Mouse (Mus musculus): ENCODE data around the gene Tmem156. TPM values are rescaled to one million over a fixed set of nuclear protein-coding genes. Genes with fewer than 3 reads are reported as not detected.
A peak's percentile ranks its signal among the peaks of the same experiment; 100 is the strongest.

The Tmem156 gene
- polyA plus RNA-seq, 1 experiment from 2014 or later: not detected

DNA sequence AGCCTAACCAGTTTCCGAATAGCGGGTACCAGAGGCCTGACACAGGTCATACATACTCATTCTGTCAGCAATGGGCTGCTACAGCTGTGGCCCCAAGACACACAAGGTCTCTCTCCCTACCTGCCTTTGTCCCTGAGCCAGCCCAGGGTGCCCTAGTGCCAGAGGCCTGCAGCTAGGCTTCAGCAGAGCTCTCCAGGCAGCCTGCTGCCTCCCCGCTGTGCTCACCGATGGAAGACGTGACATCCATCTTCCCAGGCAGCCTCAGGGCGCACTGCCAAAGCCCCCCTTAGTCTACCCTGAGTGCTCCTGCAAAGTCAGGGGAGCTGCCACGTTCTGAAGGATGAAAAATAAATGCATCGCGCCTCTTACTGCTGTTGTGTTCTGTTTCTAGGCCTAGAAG lies 63.9 kb downstream of the Tmem156 start:
- ATAC-seq: no peak
- H3K27me3 ChIP-seq: no peaks in the 10 kb centered on the region
- in situ Hi-C loops (cut with MboI; ENCODE audit: low pct_unique_long_range_greater_than_20kb): no loop called here
- DNase-seq (ENCODE audit: low read depth, low spot score): no peak
- POLR2A ChIA-PET: interaction anchor here (0.8 kb wide), 1 partner anchor 17 kb away, joined by 4 read pairs; no protein-coding TSS in a partner anchor
- TF ChIP-seq CTCF (IDR thresholded peaks at IDR 0.05): no peak
- CTCF ChIA-PET: interaction anchor here (0.9 kb wide), 1 partner anchor 8 kb away, joined by 3 read pairs; no protein-coding TSS in a partner anchor

DNA sequence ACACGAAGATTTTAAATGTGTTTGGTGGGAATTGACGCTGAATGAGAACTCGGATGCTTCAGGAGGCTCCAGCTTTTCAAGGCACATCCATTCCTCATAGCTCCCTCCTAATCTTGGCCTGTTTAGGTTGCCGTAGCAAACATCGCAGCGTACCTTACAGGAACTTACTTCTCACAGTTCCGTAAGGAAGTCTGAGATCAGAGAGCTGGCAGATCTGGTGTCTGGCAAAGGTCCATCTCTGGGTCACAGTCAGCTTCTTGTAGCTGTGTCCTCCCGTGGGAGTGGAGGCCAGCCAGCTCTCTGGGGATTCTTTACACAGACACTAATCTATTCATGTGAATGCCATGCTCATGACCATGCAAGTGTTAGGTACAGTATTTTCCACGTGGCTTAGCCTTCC lies 65.2 kb downstream of the Tmem156 start:
- DNase-seq (ENCODE audit: low read depth, low spot score): no peak
- ChIA-PET POLR2A (interaction anchor here (0.5 kb wide), 1 partner anchor 48 kb away, joined by 3 read pairs; no protein-coding TSS in a partner anchor), CTCF (interaction anchor here (1.2 kb wide), 1 partner anchor 41 kb away, joined by 3 read pairs; no protein-coding TSS in a partner anchor)
- TF ChIP-seq CTCF (IDR thresholded peaks at IDR 0.05): no peak
- no peak for ATAC-seq
- in situ Hi-C loops (cut with MboI; ENCODE audit: low pct_unique_long_range_greater_than_20kb): no loop called here
- H3K27me3 ChIP-seq: no peaks in the 10 kb centered on the region

DNA sequence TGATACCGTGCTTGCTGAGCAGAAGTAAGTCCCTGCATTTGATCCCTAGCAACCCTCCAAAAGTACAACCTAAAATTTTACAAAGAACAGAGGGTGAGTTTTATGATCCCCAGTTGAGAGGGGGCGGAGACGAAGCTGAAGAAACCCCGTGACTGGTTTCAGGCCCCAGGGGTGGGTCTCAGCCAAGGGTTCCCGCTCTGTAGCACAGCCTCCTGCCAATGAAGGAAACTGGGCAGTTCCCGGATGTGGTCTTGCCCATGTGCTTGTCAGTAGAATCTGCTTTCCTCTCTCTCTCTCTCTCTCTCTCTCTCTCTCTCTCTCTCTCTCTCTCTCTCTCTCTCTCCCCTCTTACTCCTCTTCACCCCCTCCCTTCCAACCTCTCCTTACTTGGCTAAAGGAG lies 66.0 kb downstream of the Tmem156 start:
- in situ Hi-C loops (cut with MboI; ENCODE audit: low pct_unique_long_range_greater_than_20kb): no loop called here

DNA sequence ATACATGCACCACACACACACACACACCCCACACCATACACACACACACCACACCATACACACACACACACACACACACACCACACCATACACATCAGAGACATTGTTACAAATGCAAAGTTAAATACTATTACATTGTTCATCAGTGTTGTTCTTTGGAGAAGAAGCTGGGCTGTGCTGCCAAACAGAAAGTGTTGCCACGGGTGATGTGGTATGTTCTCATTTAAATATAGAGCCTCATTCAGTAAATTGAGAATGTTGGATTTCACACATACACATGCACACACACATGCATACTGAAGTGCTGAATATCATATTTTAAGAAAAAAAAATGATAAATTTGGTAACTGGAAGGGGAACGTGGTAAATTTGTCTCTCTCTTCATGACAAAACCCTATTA lies 67.3 kb downstream of the Tmem156 start:
- no peaks in the 10 kb centered on the region for H3K27me3 ChIP-seq
- no peak for ATAC-seq
- in situ Hi-C loops (cut with MboI; ENCODE audit: low pct_unique_long_range_greater_than_20kb): no loop called here
- POLR2A ChIA-PET: no interaction called here
- CTCF ChIA-PET: no interaction called here
- no peak for DNase-seq (ENCODE audit: low read depth, low spot score)
- no peak for TF ChIP-seq CTCF (IDR thresholded peaks at IDR 0.05)

More for the DNA sequence above, 66.0 kb downstream of the Tmem156 start:
- ATAC-seq (no peak), DNase-seq (ENCODE audit: low read depth, low spot score) (no peak)
- no peaks in the 10 kb centered on the region for H3K27me3 ChIP-seq
- no peak for TF ChIP-seq CTCF (IDR thresholded peaks at IDR 0.05)
- ChIA-PET CTCF (no interaction called here), POLR2A (interaction anchor here (0.7 kb wide), 1 partner anchor 10 kb away, joined by 3 read pairs; no protein-coding TSS in a partner anchor)

DNA sequence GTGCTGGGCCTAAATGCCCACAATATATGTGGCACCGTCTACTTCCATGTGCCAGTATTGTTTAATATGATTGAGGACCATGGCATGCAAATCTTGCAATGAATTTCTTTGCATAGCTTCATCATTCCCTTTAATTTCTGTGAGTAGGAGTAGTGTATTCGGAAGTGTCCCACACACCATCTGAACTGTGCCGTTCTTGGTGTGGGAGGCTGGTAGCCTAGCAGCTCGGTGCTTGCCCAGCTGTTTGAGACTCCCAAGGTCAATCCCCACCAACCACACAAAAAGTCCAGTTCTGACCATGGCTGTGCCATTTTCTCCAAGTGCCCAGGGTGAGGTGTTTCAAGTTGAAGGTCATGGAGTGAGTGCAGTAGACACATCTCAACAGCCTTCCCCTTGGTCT lies 69.9 kb downstream of the Tmem156 start:
- H3K27me3 ChIP-seq: no peaks in the 10 kb centered on the region
- DNase-seq (ENCODE audit: low read depth, low spot score): no peak
- no peak for ATAC-seq
- TF ChIP-seq CTCF (IDR thresholded peaks at IDR 0.05): no peak
- ChIA-PET POLR2A (no interaction called here), CTCF (no interaction called here)
- in situ Hi-C loops (cut with MboI; ENCODE audit: low pct_unique_long_range_greater_than_20kb): no loop called here

DNA sequence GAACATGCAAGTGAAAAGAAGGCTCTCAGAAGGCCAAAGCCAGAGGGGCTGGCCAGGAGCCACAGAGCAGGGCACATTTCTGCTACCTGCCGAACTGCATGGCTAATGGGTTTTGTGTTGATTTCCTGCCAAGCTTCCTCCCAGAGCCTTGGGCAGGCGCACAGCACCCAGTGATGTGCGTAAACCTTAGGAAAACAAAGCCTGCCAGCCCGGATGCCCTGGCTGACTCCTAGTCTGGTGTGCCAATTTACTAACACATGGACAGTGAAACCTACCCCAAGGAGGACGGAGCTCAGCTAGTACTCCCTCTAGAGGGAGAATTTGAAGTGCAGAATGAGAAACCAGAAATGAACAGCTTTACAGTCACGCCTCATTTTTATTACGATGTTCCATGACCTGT lies 72.1 kb downstream of the Tmem156 start:
- ChIA-PET POLR2A (interaction anchor here (0.8 kb wide), 1 partner anchor 10 kb away, joined by 3 read pairs; no protein-coding TSS in a partner anchor), CTCF (interaction anchor here (0.8 to 2.2 kb wide), 11 partner anchors 8 to 136 kb away, joined by 3 to 8 read pairs (median 3); no protein-coding TSS in a partner anchor)
- DNase-seq (ENCODE audit: low read depth, low spot score) (peak; percentile 87), ATAC-seq (peak; percentile 96)
- in situ Hi-C loops (cut with MboI; ENCODE audit: low pct_unique_long_range_greater_than_20kb): no loop called here
- TF ChIP-seq CTCF (IDR thresholded peaks at IDR 0.05): peak; percentile 65
- no peaks in the 10 kb centered on the region for H3K27me3 ChIP-seq

DNA sequence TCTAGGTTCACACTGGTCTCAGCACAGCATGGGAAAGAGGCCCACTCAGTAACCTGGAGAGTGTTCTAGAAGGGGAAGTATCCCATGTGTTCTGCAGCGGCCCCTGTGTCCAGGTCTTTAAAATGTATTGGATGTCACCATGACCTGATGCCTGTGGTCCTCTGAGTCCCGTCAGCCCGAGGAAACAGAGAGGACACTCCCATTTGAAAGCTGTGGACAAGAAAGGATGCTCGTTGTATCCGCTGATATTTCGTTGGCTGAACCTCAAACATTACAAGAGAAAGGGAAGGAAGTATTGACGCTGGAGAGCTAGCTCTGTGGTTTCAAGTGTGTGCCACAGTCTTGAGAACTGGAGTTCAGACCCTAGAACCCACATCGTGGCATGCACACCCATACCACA lies 72.8 kb downstream of the Tmem156 start:
- DNase-seq (ENCODE audit: low read depth, low spot score): no peak
- no peak for TF ChIP-seq CTCF (IDR thresholded peaks at IDR 0.05)
- POLR2A ChIA-PET: interaction anchor here (0.8 kb wide), 1 partner anchor 9 kb away, joined by 3 read pairs; no protein-coding TSS in a partner anchor
- in situ Hi-C loops (cut with MboI; ENCODE audit: low pct_unique_long_range_greater_than_20kb): no loop called here
- no peak for ATAC-seq
- no peaks in the 10 kb centered on the region for H3K27me3 ChIP-seq
- CTCF ChIA-PET: interaction anchor here (1.1 to 2.2 kb wide), 8 partner anchors 8 to 135 kb away, joined by 3 to 8 read pairs (median 4); no protein-coding TSS in a partner anchor

DNA sequence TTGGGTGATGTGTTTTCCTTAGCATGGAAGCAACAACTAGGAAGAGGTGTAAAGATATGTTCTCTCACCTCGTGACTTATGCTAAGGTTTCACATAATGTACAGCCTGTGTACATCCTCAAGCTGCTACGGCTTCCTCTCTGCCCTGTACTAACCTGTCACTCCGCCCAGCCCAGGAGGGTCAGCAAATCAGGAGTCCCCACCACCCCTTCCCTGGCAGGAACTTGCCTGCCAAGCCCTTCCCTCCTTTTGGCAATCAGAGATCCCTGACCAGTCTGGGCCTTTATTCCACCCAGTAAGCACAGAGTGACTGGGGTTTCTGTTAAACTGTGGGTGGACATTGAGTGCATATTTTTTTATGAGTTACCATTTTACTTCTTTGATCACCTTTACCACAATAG lies 76.4 kb downstream of the Tmem156 start:
- TF ChIP-seq CTCF (IDR thresholded peaks at IDR 0.05): no peak
- CTCF ChIA-PET: interaction anchor here (1.7 kb wide), 1 partner anchor 98 kb away, joined by 3 read pairs; no protein-coding TSS in a partner anchor
- POLR2A ChIA-PET: no interaction called here
- ATAC-seq (no peak), DNase-seq (ENCODE audit: low read depth, low spot score) (no peak)
- in situ Hi-C loops (cut with MboI; ENCODE audit: low pct_unique_long_range_greater_than_20kb): no loop called here
- H3K27me3 ChIP-seq: no peaks in the 10 kb centered on the region

DNA sequence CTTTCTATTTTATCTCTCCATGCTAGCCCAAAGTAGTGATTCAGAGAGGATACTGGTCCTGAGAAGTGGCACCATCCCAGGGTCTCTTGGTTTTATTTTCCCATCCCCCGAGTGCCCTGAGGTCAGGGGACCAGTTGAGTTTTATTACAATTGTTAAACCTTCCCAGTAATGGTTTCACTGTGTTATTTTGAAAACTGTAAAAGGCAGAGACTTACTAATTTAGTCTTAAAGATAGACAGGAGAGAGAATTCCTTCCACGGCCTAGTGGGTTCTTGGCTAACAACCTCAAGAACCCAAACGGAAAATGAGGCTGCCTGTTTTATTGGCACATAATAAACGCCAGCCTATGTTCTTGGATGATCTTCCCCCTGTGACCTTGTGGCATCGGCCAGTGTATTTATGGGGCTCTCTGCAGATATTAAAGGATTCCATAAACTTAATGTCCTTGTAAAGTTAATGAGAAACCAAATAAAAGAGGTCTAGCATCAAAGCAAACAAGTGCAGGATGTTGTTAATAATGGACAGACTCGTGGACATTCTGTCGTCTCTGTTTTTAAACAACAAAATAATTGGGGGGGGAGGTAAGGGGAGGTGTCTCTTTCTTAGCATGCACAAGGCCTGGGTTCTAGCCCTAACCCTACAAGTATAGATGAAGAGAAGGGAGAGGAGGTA lies 79.9 kb downstream of the Tmem156 start:
- DNase-seq (ENCODE audit: low read depth, low spot score) (peak; percentile 92), ATAC-seq (peak; percentile 74)
- H3K27me3 ChIP-seq: no peaks in the 10 kb centered on the region
- ChIA-PET POLR2A (no interaction called here), CTCF (no interaction called here)
- in situ Hi-C loops (cut with MboI; ENCODE audit: low pct_unique_long_range_greater_than_20kb): no loop called here
- no peak for TF ChIP-seq CTCF (IDR thresholded peaks at IDR 0.05)

DNA sequence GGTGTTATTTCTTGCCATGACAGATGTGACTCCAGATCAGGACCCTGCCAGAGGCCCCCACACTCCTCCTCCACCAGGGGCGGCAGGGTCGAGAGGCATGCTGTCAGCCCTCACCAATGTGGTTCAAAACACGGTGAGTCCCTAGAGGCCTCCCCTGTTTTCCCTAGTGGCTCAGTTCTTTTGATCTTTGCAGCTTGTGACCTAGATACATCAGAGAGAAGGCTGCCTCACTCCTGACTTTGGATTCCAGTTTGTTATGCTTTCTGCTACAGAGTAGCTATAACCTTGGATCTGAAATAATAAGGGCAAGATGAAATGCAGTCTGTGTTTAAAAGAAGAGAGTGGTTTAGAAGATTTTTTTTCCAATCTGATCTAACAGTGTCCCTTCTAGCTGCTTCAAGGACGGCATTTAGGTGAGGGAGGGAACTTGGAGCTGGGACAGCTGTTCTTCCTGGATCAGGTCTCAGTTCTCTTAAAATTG lies 85.9 kb downstream of the Tmem156 start:
- DNase-seq (ENCODE audit: low read depth, low spot score) (no peak), ATAC-seq (no peak)
- POLR2A ChIA-PET: no interaction called here
- in situ Hi-C loops (cut with MboI; ENCODE audit: low pct_unique_long_range_greater_than_20kb): no loop called here
- CTCF ChIA-PET: interaction anchor here (1.5 to 1.8 kb wide), 2 partner anchors 13 to 207 kb away, joined by 4 to 6 read pairs; no protein-coding TSS in a partner anchor
- H3K27me3 ChIP-seq: no peaks in the 10 kb centered on the region
- no peak for TF ChIP-seq CTCF (IDR thresholded peaks at IDR 0.05)

DNA sequence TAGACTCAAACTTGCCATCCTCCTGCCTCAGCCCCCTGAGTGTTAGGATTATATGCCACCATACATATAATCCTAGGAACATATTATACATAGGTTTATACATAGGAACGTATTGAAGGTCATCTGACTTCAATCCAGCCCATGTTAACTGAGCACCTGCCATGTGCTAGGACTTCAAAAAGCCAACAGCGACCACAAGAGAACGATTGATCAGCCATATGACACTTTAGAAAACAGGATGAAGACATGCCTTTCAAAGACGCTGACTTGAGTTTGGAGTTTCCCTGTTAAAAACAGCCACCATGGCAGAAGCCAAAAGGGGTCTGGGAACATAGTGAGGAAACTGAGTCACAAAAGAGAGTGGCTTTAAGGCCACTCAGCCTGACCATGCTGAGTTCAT lies 86.7 kb downstream of the Tmem156 start:
- DNase-seq (ENCODE audit: low read depth, low spot score) (no peak), ATAC-seq (no peak)
- TF ChIP-seq CTCF (IDR thresholded peaks at IDR 0.05): no peak
- CTCF ChIA-PET: no interaction called here
- H3K27me3 ChIP-seq: no peaks in the 10 kb centered on the region
- POLR2A ChIA-PET: no interaction called here
- in situ Hi-C loops (cut with MboI; ENCODE audit: low pct_unique_long_range_greater_than_20kb): no loop called here

Other genes starting within 250 kb of the Tmem156 start
- 1.2 TPM for gene Tlr1, start 158.6 kb downstream of the Tmem156 start, polyA plus RNA-seq (2021)
- gene Tlr6, start 132.0 kb downstream of the Tmem156 start, polyA plus RNA-seq (2021): 1.6 TPM
- 29.7 TPM for gene Fam114a1, start 122.1 kb downstream of the Tmem156 start, polyA plus RNA-seq (2021)
- gene Klhl5, start 15.4 kb upstream of the Tmem156 start, polyA plus RNA-seq (2021): 32.0 TPM
- gene Wdr19, start 107.6 kb upstream of the Tmem156 start, polyA plus RNA-seq (2021): 29.2 TPM
- 50.2 TPM for gene Rfc1, start 243.5 kb upstream of the Tmem156 start, polyA plus RNA-seq (2021)